Mouse (Mus musculus) frontal cortex, adult (tissue): ENCODE results near the gene Tor4a.

Experiments
- ATAC-seq: cut with Nextera tagmentation; 2 replicates; pipeline ENCODE4 v1.9.2; 2017; ENCODE audit warnings: mild to moderate bottlenecking, moderate library complexity, mixed read lengths; ENCODE audit not compliant: low TSS enrichment

The Tor4a gene

GRCm38 (mm10) chr2:25170326-25171100 is 26.2 kb downstream of the Tor4a start:
- ATAC-seq = no peak

GRCm38 (mm10) chr2:25169778-25170177 is 26.9 kb downstream of the Tor4a start:
- no peak for ATAC-seq

GRCm38 (mm10) chr2:25168665-25168978 is 28.1 kb downstream of the Tor4a start:
- ATAC-seq = no peak

- ATAC-seq = 0 out of 2 replicates have a peak, but pooled peaks have one; percentile 27
Observed at GRCm38 (mm10) chr2:25167919-25168664, 28.6 kb downstream of the Tor4a start.

GRCm38 (mm10) chr2:25167481-25167880 is 29.2 kb downstream of the Tor4a start:
- no peak for ATAC-seq

- ATAC-seq = no peak
Observed at GRCm38 (mm10) chr2:25157655-25158054, 39.0 kb downstream of the Tor4a start.

- ATAC-seq = no peak
Observed at GRCm38 (mm10) chr2:25156990-25157389, 39.7 kb downstream of the Tor4a start.

- no peak for ATAC-seq
Observed at GRCm38 (mm10) chr2:25156177-25156576, 40.5 kb downstream of the Tor4a start.

- no peak for ATAC-seq
Observed at GRCm38 (mm10) chr2:25151280-25151956, 45.3 kb downstream of the Tor4a start.

GRCm38 (mm10) chr2:25149643-25150042 is 47.0 kb downstream of the Tor4a start:
- ATAC-seq = no peak

GRCm38 (mm10) chr2:25147892-25148291 is 48.8 kb downstream of the Tor4a start:
- ATAC-seq = no peak

- ATAC-seq = no peak
Observed at GRCm38 (mm10) chr2:25147398-25147797, 49.3 kb downstream of the Tor4a start.

- ATAC-seq = no peak
Observed at GRCm38 (mm10) chr2:25145346-25145745, 51.3 kb downstream of the Tor4a start.
